ENCODE assay signal across 12 mouse cellular contexts in genomic region chr12:25415641-25416040, GRCm38 (mm10).
"Had no signal": no experiment of that assay in that cellular context is flagged by ENCODE, and none has a peak within 500 bp of the region (broad histone marks: within the 10 kb centered on the region; RNA-seq: fewer than 3 reads in every experiment).

No protein-coding gene starts in this region.

- H3K9ac ChIP-seq: limb, embryonic 15.5 days; liver, embryonic 12.5 days; lung, embryonic 15.5 days; midbrain, embryonic 13.5 days; neural tube, embryonic 12.5 days had no signal

- H3K4me3 ChIP-seq: limb, embryonic 15.5 days; liver, embryonic 12.5 days; lung, embryonic 15.5 days; megakaryocyte, embryonic 14.5 days; midbrain, embryonic 13.5 days; myocyte; neural tube, embryonic 12.5 days had no signal

- H3K27ac ChIP-seq: limb, embryonic 15.5 days; liver, embryonic 12.5 days; lung, embryonic 15.5 days; macrophage; midbrain, embryonic 13.5 days; neural tube, embryonic 12.5 days had no signal

- H3K9me3 ChIP-seq: limb, embryonic 15.5 days; liver, embryonic 12.5 days; lung, embryonic 15.5 days had no signal

- H3K4me2 ChIP-seq: limb, embryonic 15.5 days; liver, embryonic 12.5 days; lung, embryonic 15.5 days; midbrain, embryonic 13.5 days; neural tube, embryonic 12.5 days had no signal

- H3K4me1 ChIP-seq: liver, embryonic 12.5 days had no signal

- H3K36me3 ChIP-seq: limb, embryonic 15.5 days; liver, embryonic 12.5 days; lung, embryonic 15.5 days; midbrain, embryonic 13.5 days; neural tube, embryonic 12.5 days had no signal

- H3K27me3 ChIP-seq: limb, embryonic 15.5 days; liver, embryonic 12.5 days; lung, embryonic 15.5 days; midbrain, embryonic 13.5 days; neural tube, embryonic 12.5 days had no signal

- DNase-seq: layer of hippocampus, postnatal 36 days; right cerebral cortex, adult 18-20 months; right cerebral cortex, postnatal 25 days had no signal

- ATAC-seq: intestine, postnatal 0 days; liver, embryonic 12.5 days; midbrain, embryonic 13.5 days had no signal
